Mouse (Mus musculus) kidney, adult 2 months (tissue): Measurements from ENCODE around the gene Gm14418. TPM values are rescaled to one million over a fixed set of nuclear protein-coding genes. Genes with fewer than 3 reads are reported as not detected.
A peak's percentile ranks its signal among the peaks of the same experiment; 100 is the strongest.
"Not testable (repeated sequence)": the region's sequence is repeated elsewhere in the genome, so short reads cannot be mapped to it uniquely, and the experiment has no call there.

Experiments used
- DNase-seq: peaks from one replicate; pipeline ENCODE4 v3.0.0; 2021
- H3K27ac ChIP-seq: fragments of 200-500 bp; 2 replicates; pipeline ENCODE4 v1.5.1; 2012; ENCODE audit warnings: low read depth, low read length, control low read depth, inconsistent platforms; ENCODE audit not compliant: insufficient read depth
- H3K27me3 ChIP-seq: fragments of 200-500 bp; replicated peaks from 2 replicates; pipeline ENCODE4 v1.6.1; 2012; ENCODE audit warnings: mild to moderate bottlenecking, moderate library complexity, low read length, inconsistent platforms; ENCODE audit not compliant: control insufficient read depth, insufficient read depth
- H3K36me3 ChIP-seq: fragments of 200-500 bp; 2 replicates; pipeline ENCODE4 v1.6.1; 2012; ENCODE audit warnings: mild to moderate bottlenecking, moderate library complexity, low read length, inconsistent platforms; ENCODE audit not compliant: control insufficient read depth, insufficient read depth
- H3K4me1 ChIP-seq: fragments of 200-500 bp; 2 replicates; pipeline ENCODE4 v1.6.1; 2011; ENCODE audit warnings: low read length; ENCODE audit not compliant: control insufficient read depth, insufficient read depth
- H3K4me3 ChIP-seq: fragments of 200-500 bp; 2 replicates; pipeline ENCODE4 v1.5.1; 2011; ENCODE audit warnings: mild to moderate bottlenecking, low read depth, low read length, control low read depth; ENCODE audit not compliant: insufficient read depth
- WGBS: fragments of 180-500 bp; shearing (Covaris S2); methylation state at CpG from one replicate; pipeline ENCODE4 v1.1.7; 2018; 5-methylcytosine and 5-hydroxymethylcytosine counted together
- polyA plus RNA-seq: library from polyadenylated mRNA; depleted of rRNA; stranded (reverse); fragments of >200 nt; gene quantifications from 2 replicates; pipeline ENCODE4 v1.2.3, GENCODE M21; 2012; rRNA removed

The Gm14418 gene
- 2.7 and 3.2 TPM in 2 replicates for polyA plus RNA-seq

GRCm38 (mm10) chr2:177398096-177398495 lies at the start of gene Gm14418:
Gm14418 (minus strand) TSS chr2:177398320.
- H3K4me1 ChIP-seq, H3K27me3 ChIP-seq, H3K27ac ChIP-seq, H3K36me3 ChIP-seq: not testable (repeated sequence)
- 34% methylated on average over 6 of the region's 6 CpGs for WGBS
- H3K4me3 ChIP-seq, result peak within 1 kb of the TSS; percentile 78
- DNase-seq, result peak; percentile 5

Other genes starting within 250 kb of the Gm14418 start
- 5.4 and 8.6 TPM in 2 replicates for gene Gm14410, start 191.9 kb downstream of the Gm14418 start, polyA plus RNA-seq
- not detected in 2 replicates for gene Gm14409, start 131.3 kb downstream of the Gm14418 start, polyA plus RNA-seq
- 0.28 TPM in 1 of 2 replicates, not detected in the other for gene Gm14412, start 74.0 kb downstream of the Gm14418 start, polyA plus RNA-seq
- 4.2 and 4.5 TPM in 2 replicates for gene Zfp970, start 66.4 kb upstream of the Gm14418 start, polyA plus RNA-seq
- 2.7 and 3.1 TPM in 2 replicates for gene Gm14403, start 99.9 kb upstream of the Gm14418 start, polyA plus RNA-seq
- not detected in 2 replicates for gene Gm14406, start 179.9 kb upstream of the Gm14418 start, polyA plus RNA-seq